Mouse (Mus musculus): ENCODE data around the gene Fryl. TPM values are rescaled to one million over a fixed set of nuclear protein-coding genes. Genes with fewer than 3 reads are reported as not detected.

Fryl gene
- polyA plus RNA-seq, 1 experiment: 15.3 TPM

GRCm38 (mm10) chr5:73210971-73211315 lies 45.5 kb downstream of the Fryl start:
- peaks cover 3% of the 10 kb centered on the region for H3K36me3 ChIP-seq (ENCODE audit: control insufficient read depth, insufficient read depth)
- H3K79me2 ChIP-seq (ENCODE audit: control insufficient read depth, insufficient read depth): peaks cover 2% of the 10 kb centered on the region
- TF ChIP-seq POLR2AphosphoS2 (IDR thresholded peaks at IDR 0.05; ENCODE audit: insufficient read length, low read depth) (no peak), USF1 (IDR thresholded peaks at IDR 0.05; ENCODE audit: low read depth) (no peak), CEBPB (IDR thresholded peaks at IDR 0.05; ENCODE audit: insufficient read depth, poor library complexity, severe bottlenecking) (no peak), MYOG (IDR thresholded peaks at IDR 0.05; ENCODE audit: control insufficient read depth in 1 of 3, insufficient read depth in 1 of 3, insufficient read length in 2 of 3, low read depth in 2 of 3) (no peak), SRF (IDR thresholded peaks at IDR 0.05; ENCODE audit: control insufficient read depth, insufficient read length, low read depth) (no peak), MAX (IDR thresholded peaks at IDR 0.05; ENCODE audit: low read depth) (no peak)
- no peak overlapping the region for H3K4me2 ChIP-seq (ENCODE audit: low read depth)
- no peak overlapping the region for H3K4me3 ChIP-seq
- H3K27me3 ChIP-seq (ENCODE audit: control insufficient read depth, insufficient read depth, insufficient read length): no peaks in the 10 kb centered on the region
- H3ac ChIP-seq (ENCODE audit: control insufficient read depth, insufficient read length): no peak overlapping the region

- Histone ChIP-seq H3K27me3 (ENCODE audit: control insufficient read depth, insufficient read depth, insufficient read length) (no peaks in the 10 kb centered on the region), H3K4me2 (ENCODE audit: low read depth) (no peak overlapping the region), H3K36me3 (ENCODE audit: control insufficient read depth, insufficient read depth) (peaks cover 3% of the 10 kb centered on the region), H3ac (ENCODE audit: control insufficient read depth, insufficient read length) (no peak overlapping the region), H3K79me2 (ENCODE audit: control insufficient read depth, insufficient read depth) (no peaks in the 10 kb centered on the region), H3K4me3 (no peak overlapping the region)
- no peak for TF ChIP-seq REST (IDR thresholded peaks at IDR 0.05; ENCODE audit: insufficient read depth, insufficient read length)
Measured at GRCm38 (mm10) chr5:73210127-73210970, 46.1 kb downstream of the Fryl start.

GRCm38 (mm10) chr5:73209201-73210096 lies 47.0 kb downstream of the Fryl start:
- Histone ChIP-seq H3K79me2 (ENCODE audit: control insufficient read depth, insufficient read depth) (peaks cover 5% of the 10 kb centered on the region), H3K4me2 (ENCODE audit: low read depth) (no peak overlapping the region), H3K27me3 (ENCODE audit: control insufficient read depth, insufficient read depth, insufficient read length) (no peaks in the 10 kb centered on the region), H3K36me3 (ENCODE audit: control insufficient read depth, insufficient read depth) (peaks cover 3% of the 10 kb centered on the region), H3K4me3 (no peak overlapping the region), H3ac (ENCODE audit: control insufficient read depth, insufficient read length) (no peak overlapping the region)
- TF ChIP-seq MYOD1 (IDR thresholded peaks at IDR 0.05; ENCODE audit: control insufficient read depth in 1 of 3, insufficient read length in 2 of 3, low read depth in 2 of 3): peak in 2 of 3 experiments; percentile 17 to 72
- TF ChIP-seq TCF12 (IDR thresholded peaks at IDR 0.05; ENCODE audit: insufficient read depth, poor library complexity, severe bottlenecking): no peak

GRCm38 (mm10) chr5:73208645-73209044 lies 47.8 kb downstream of the Fryl start:
- Histone ChIP-seq H3K36me3 (ENCODE audit: control insufficient read depth, insufficient read depth) (peaks cover 3% of the 10 kb centered on the region), H3K79me2 (ENCODE audit: control insufficient read depth, insufficient read depth) (peaks cover 5% of the 10 kb centered on the region), H3K27me3 (ENCODE audit: control insufficient read depth, insufficient read depth, insufficient read length) (no peaks in the 10 kb centered on the region), H3ac (ENCODE audit: control insufficient read depth, insufficient read length) (no peak overlapping the region), H3K4me2 (ENCODE audit: low read depth) (no peak overlapping the region), H3K4me3 (no peak overlapping the region)
- TF ChIP-seq MYOD1 (IDR thresholded peaks at IDR 0.05; ENCODE audit: control insufficient read depth in 1 of 3, insufficient read length in 2 of 3, low read depth in 2 of 3) (no peak), E2F4 (IDR thresholded peaks at IDR 0.05; ENCODE audit: insufficient read depth) (no peak), SRF (IDR thresholded peaks at IDR 0.05; ENCODE audit: control insufficient read depth, insufficient read length, low read depth) (no peak), POLR2A (IDR thresholded peaks at IDR 0.05; ENCODE audit: insufficient read length, low read depth) (no peak), TCF12 (IDR thresholded peaks at IDR 0.05; ENCODE audit: insufficient read depth, poor library complexity, severe bottlenecking) (no peak), REST (IDR thresholded peaks at IDR 0.05; ENCODE audit: insufficient read depth, insufficient read length) (no peak), USF1 (IDR thresholded peaks at IDR 0.05; ENCODE audit: low read depth) (no peak), MAX (IDR thresholded peaks at IDR 0.05; ENCODE audit: low read depth) (no peak)

GRCm38 (mm10) chr5:73206722-73207121 lies 49.7 kb downstream of the Fryl start:
- Histone ChIP-seq H3K79me2 (ENCODE audit: control insufficient read depth, insufficient read depth) (peaks cover 10% of the 10 kb centered on the region), H3K4me2 (ENCODE audit: low read depth) (no peak overlapping the region), H3K27me3 (ENCODE audit: control insufficient read depth, insufficient read depth, insufficient read length) (no peaks in the 10 kb centered on the region), H3K36me3 (ENCODE audit: control insufficient read depth, insufficient read depth) (peaks cover 2% of the 10 kb centered on the region), H3ac (ENCODE audit: control insufficient read depth, insufficient read length) (no peak overlapping the region), H3K4me3 (no peak overlapping the region)
- TF ChIP-seq TCF12 (IDR thresholded peaks at IDR 0.05; ENCODE audit: insufficient read depth, poor library complexity, severe bottlenecking): no peak

Data from myocyte (in vitro differentiated cells).